Mouse (Mus musculus) liver, postnatal 0 days (tissue): Measurements from ENCODE around the gene A630001G21Rik.

Source experiments
- CTCF ChIP-seq: sonication (generic); IDR thresholded peaks from 2 replicates; pipeline ENCODE4 v1.5.1; 2016; ENCODE audit warnings: antibody characterized with exemption, low read depth
- EP300 ChIP-seq: IDR thresholded peaks from 2 replicates; pipeline ENCODE4 v1.6.1; 2016; ENCODE audit warnings: antibody characterized with exemption, low read depth, mild to moderate bottlenecking

GRCm38 (mm10) chr1:85810787-85811186 is 32.3 kb upstream of the A630001G21Rik start:
- TF ChIP-seq CTCF (no peak), EP300 (no peak)
